Mouse (Mus musculus) yolk sac, embryonic 10.5 days (tissue): ENCODE results near the gene Napsa.

Source experiments
- DNase-seq: peaks from one replicate; pipeline ENCODE4 v3.0.0-alpha.2; 2017; ENCODE audit warnings: low spot score

Gene Napsa

GRCm38 (mm10) chr7:44572213-44572701, at the start of gene Napsa:
Napsa (plus strand) TSS chr7:44572380.
- no peak for DNase-seq

- DNase-seq, result no peak
Measured at GRCm38 (mm10) chr7:44523056-44523455, 49.1 kb upstream of the Napsa start.

GRCm38 (mm10) chr7:44524502-44524901, 47.7 kb upstream of the Napsa start, which contains the start of gene Mybpc2:
Mybpc2 (minus strand) TSS chr7:44524656.
- no peak for DNase-seq

GRCm38 (mm10) chr7:44525126-44525832, 46.9 kb upstream of the Napsa start:
- DNase-seq, result no peak

GRCm38 (mm10) chr7:44526414-44527154, 45.6 kb upstream of the Napsa start:
- DNase-seq, result no peak

- peak; percentile 24 for DNase-seq
Measured at GRCm38 (mm10) chr7:44527483-44528398, 44.4 kb upstream of the Napsa start.

- DNase-seq, result no peak
Measured at GRCm38 (mm10) chr7:44529518-44529917, 42.7 kb upstream of the Napsa start.

GRCm38 (mm10) chr7:44530507-44530906, 41.7 kb upstream of the Napsa start:
- DNase-seq, result no peak

GRCm38 (mm10) chr7:44531207-44531606, 41.0 kb upstream of the Napsa start:
- DNase-seq, result no peak

GRCm38 (mm10) chr7:44531946-44532732, 40.0 kb upstream of the Napsa start, which contains the start of gene Spib:
Spib (minus strand) TSS chr7:44532071.
- no peak for DNase-seq

- DNase-seq, result no peak
Measured at GRCm38 (mm10) chr7:44532918-44533745, 39.0 kb upstream of the Napsa start.

GRCm38 (mm10) chr7:44533746-44534045, 38.5 kb upstream of the Napsa start:
- no peak for DNase-seq

- no peak for DNase-seq
Measured at GRCm38 (mm10) chr7:44534242-44534641, 37.9 kb upstream of the Napsa start.

GRCm38 (mm10) chr7:44534656-44535441, 37.3 kb upstream of the Napsa start:
- DNase-seq, result no peak

- DNase-seq, result no peak
Measured at GRCm38 (mm10) chr7:44535657-44536589, 36.3 kb upstream of the Napsa start.

GRCm38 (mm10) chr7:44536590-44536968, 35.6 kb upstream of the Napsa start:
- DNase-seq, result no peak

GRCm38 (mm10) chr7:44537009-44537408, 35.2 kb upstream of the Napsa start:
- no peak for DNase-seq

- no peak for DNase-seq
Measured at GRCm38 (mm10) chr7:44537496-44537895, 34.7 kb upstream of the Napsa start.
